Mouse (Mus musculus) layer of hippocampus, postnatal 36 days (tissue): ENCODE data around the gene Sike1. TPM values are rescaled to one million over a fixed set of nuclear protein-coding genes. Genes with fewer than 3 reads are reported as not detected.

Experiments
- DNase-seq, 2 experiments: peaks; one replicate each; pipeline ENCODE4 v3.0.0; 2022
- total RNA-seq, 2 experiments: library from RNA; stranded (reverse); gene quantifications; 2 replicates each; pipeline ENCODE4 v1.2.3; 2021

The Sike1 gene
- total RNA-seq, 2 experiments from 2014 or later: 76.7 to 78.5 TPM

- DNase-seq: no peak
These were observed 30.7 kb downstream of the Sike1 start for GRCm38 (mm10) chr3:103026174-103026573.

GRCm38 (mm10) chr3:103040285-103040684 is 44.8 kb downstream of the Sike1 start:
- DNase-seq: no peak

- DNase-seq: no peak
These were observed 45.4 kb downstream of the Sike1 start for GRCm38 (mm10) chr3:103040861-103041379.

- no peak for DNase-seq
These were observed 60.6 kb downstream of the Sike1 start for GRCm38 (mm10) chr3:103056016-103056595.

GRCm38 (mm10) chr3:103057752-103058151 is 62.2 kb downstream of the Sike1 start:
- peak in 1 of 2 experiments; percentile 10 for DNase-seq

Other genes with a start within 250 kb of the Sike1 start
- not detected for gene Tshb, start 213.0 kb upstream of the Sike1 start, total RNA-seq
- gene Sycp1, start 59.6 kb upstream of the Sike1 start, total RNA-seq: not detected
- not detected for gene Nr1h5, start 31.6 kb upstream of the Sike1 start, total RNA-seq
- 100 to 1,000 TPM; 240 to 246 TPM for gene Csde1, start 24.7 kb downstream of the Sike1 start, total RNA-seq
- 10 to 100 TPM; 71.1 to 75.5 TPM for gene Nras, start 62.6 kb downstream of the Sike1 start, total RNA-seq
- gene Ampd1, start 78.3 kb downstream of the Sike1 start, total RNA-seq: not detected
- under 1 TPM; 0.70 to 0.76 TPM for gene Dennd2c, start 106.9 kb downstream of the Sike1 start, total RNA-seq
- 10 to 100 TPM; 69.3 to 70.2 TPM for gene Bcas2, start 175.9 kb downstream of the Sike1 start, total RNA-seq